Mouse (Mus musculus): ENCODE measurements around the gene Neto2. TPM values are rescaled to one million over a fixed set of nuclear protein-coding genes. Genes with fewer than 3 reads are reported as not detected.

The Neto2 gene
- polyA plus RNA-seq (2017; shearing (Covaris generic)): 1 to 10 TPM in 1 of 2 experiments, under 1 TPM in 1; 0.64 to 1.2 TPM

GRCm38 (mm10) chr8:85700751-85701351 is at the start of gene Neto2:
Gene Neto2 (minus strand): TSS chr8:85700924.

Other genes with a start within 250 kb of the Neto2 start
- gene Gpt2, start 208.3 kb downstream of the Neto2 start, polyA plus RNA-seq (2017; shearing (Covaris generic)): 1 to 10 TPM; 2.0 to 2.9 TPM
- 100 to 1,000 TPM; 231 TPM for gene Dnaja2, start 145.6 kb downstream of the Neto2 start, polyA plus RNA-seq (2017; shearing (Covaris generic))
- gene Itfg1, start 140.0 kb upstream of the Neto2 start, polyA plus RNA-seq (2017; shearing (Covaris generic)): 10 to 100 TPM; 48.2 to 60.3 TPM
- 10 to 100 TPM; 25.2 to 25.5 TPM for gene Phkb, start 140.0 kb upstream of the Neto2 start, polyA plus RNA-seq (2017; shearing (Covaris generic))